Mouse (Mus musculus) heart, adult 11 months (tissue): ENCODE results near the gene Pnpla1.

Experiments used
- DNase-seq: peaks from one replicate; pipeline ENCODE4 v3.0.0; 2022

The Pnpla1 gene

GRCm38 (mm10) chr17:28843665-28844064 is 14.5 kb upstream of the Pnpla1 start:
- DNase-seq: no peak

- DNase-seq: peak; percentile 87
Observed at GRCm38 (mm10) chr17:28846974-28847617, 11.1 kb upstream of the Pnpla1 start.

GRCm38 (mm10) chr17:28850511-28850910 is 7.7 kb upstream of the Pnpla1 start:
- DNase-seq: no peak

GRCm38 (mm10) chr17:28854377-28854776 is 3.8 kb upstream of the Pnpla1 start:
- DNase-seq: no peak

- peak; percentile 85 for DNase-seq
Observed at GRCm38 (mm10) chr17:28855166-28855885, 2.9 kb upstream of the Pnpla1 start.

- DNase-seq: no peak
Observed at GRCm38 (mm10) chr17:28856030-28856429, 2.2 kb upstream of the Pnpla1 start.

- DNase-seq: no peak
Observed at GRCm38 (mm10) chr17:28863926-28864325, 5.7 kb downstream of the Pnpla1 start.

- DNase-seq: no peak
Observed at GRCm38 (mm10) chr17:28864464-28864863, 6.3 kb downstream of the Pnpla1 start.

- no peak for DNase-seq
Observed at GRCm38 (mm10) chr17:28866921-28867320, 8.7 kb downstream of the Pnpla1 start.

- no peak for DNase-seq
Observed at GRCm38 (mm10) chr17:28867381-28867780, 9.2 kb downstream of the Pnpla1 start.

- DNase-seq: no peak
Observed at GRCm38 (mm10) chr17:28869412-28870110, 11.3 kb downstream of the Pnpla1 start.

GRCm38 (mm10) chr17:28870435-28870834 is 12.2 kb downstream of the Pnpla1 start:
- no peak for DNase-seq

- no peak for DNase-seq
Observed at GRCm38 (mm10) chr17:28871831-28872230, 13.6 kb downstream of the Pnpla1 start.

- DNase-seq: no peak
Observed at GRCm38 (mm10) chr17:28872322-28872721, 14.1 kb downstream of the Pnpla1 start.

- no peak for DNase-seq
Observed at GRCm38 (mm10) chr17:28874216-28874615, 16.0 kb downstream of the Pnpla1 start.

GRCm38 (mm10) chr17:28874825-28875224 is 16.6 kb downstream of the Pnpla1 start:
- peak; percentile 97 for DNase-seq

GRCm38 (mm10) chr17:28875316-28875715 is 17.1 kb downstream of the Pnpla1 start:
- peak; percentile 97 for DNase-seq

GRCm38 (mm10) chr17:28876331-28876730 is 18.1 kb downstream of the Pnpla1 start:
- peak; percentile 85 for DNase-seq

- DNase-seq: peak; percentile 90
Observed at GRCm38 (mm10) chr17:28876821-28877220, 18.6 kb downstream of the Pnpla1 start.

- DNase-seq: no peak
Observed at GRCm38 (mm10) chr17:28879931-28880391, 21.8 kb downstream of the Pnpla1 start.

- peak; percentile 95 for DNase-seq
Observed at GRCm38 (mm10) chr17:28882316-28882715, 24.1 kb downstream of the Pnpla1 start.

GRCm38 (mm10) chr17:28882810-28883209 is 24.6 kb downstream of the Pnpla1 start:
- DNase-seq: no peak

GRCm38 (mm10) chr17:28883941-28884516 is 25.8 kb downstream of the Pnpla1 start:
- DNase-seq: no peak
